Mouse (Mus musculus): Measurements from ENCODE around the gene Eml4.

DNA sequence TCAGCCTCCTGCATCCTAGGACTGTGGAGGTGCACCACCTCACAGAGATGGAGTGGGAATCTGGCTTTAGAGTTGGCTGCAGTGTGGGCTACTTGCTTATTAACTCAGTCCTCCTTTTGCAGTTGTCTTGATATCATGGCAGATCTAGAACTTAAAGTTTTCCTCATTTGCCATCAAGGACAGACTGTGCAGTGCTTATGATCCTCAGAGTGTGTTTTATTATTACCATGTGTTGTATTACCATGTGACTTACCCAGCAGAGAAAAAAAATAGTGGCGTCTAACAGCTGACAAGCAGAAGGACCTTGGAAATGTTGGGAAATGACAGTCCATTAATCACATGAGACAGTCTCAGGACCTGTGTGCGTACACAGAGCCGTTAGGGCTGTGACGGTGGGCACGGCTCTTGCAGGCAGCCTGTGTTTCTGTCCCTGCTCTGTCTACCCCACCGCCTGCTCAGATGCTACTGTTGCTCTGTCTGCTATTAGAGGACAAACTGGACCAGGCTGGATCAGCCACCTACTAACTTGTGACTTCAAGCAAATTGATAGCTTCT is 116.0 kb downstream of the Eml4 start:
- TF ChIP-seq USF1 (IDR thresholded peaks at IDR 0.05; ENCODE audit: low read depth, low read length) (no peak), NELFE (IDR thresholded peaks at IDR 0.05; ENCODE audit: low read depth, low read length) (no peak), ZC3H11A (IDR thresholded peaks at IDR 0.05; ENCODE audit: low read depth, low read length) (no peak), CTCF (IDR thresholded peaks at IDR 0.05 in 2 of 3, conservative IDR thresholded peaks at IDR 0.05 in 1 of 3; ENCODE audit: control insufficient read depth in 1 of 3, insufficient read depth in 1 of 3, low read depth in 2 of 3, low read length in 3 of 3, poor library complexity in 1 of 3, severe bottlenecking in 1 of 3) (no peak), NRF1 (IDR thresholded peaks at IDR 0.05; ENCODE audit: insufficient read depth, low read depth, low read length, poor library complexity, severe bottlenecking) (no peak), ZNF384 (IDR thresholded peaks at IDR 0.05; ENCODE audit: low read depth, low read length) (no peak), MXI1 (IDR thresholded peaks at IDR 0.05; ENCODE audit: low read depth, low read length) (no peak), CHD1 (IDR thresholded peaks at IDR 0.05; ENCODE audit: low read depth, low read length) (no peak), GATA1 (IDR thresholded peaks at IDR 0.05; ENCODE audit: low read depth, low read length) (no peak), POLR2AphosphoS2 (IDR thresholded peaks at IDR 0.05; ENCODE audit: low read length) (no peak), MAX (IDR thresholded peaks at IDR 0.05; ENCODE audit: low read length) (no peak), E2F4 (IDR thresholded peaks at IDR 0.05; ENCODE audit: borderline replicate concordance, low read depth, low read length) (no peak), TCF12 (IDR thresholded peaks at IDR 0.05; ENCODE audit: low read depth, low read length) (no peak)
